Mouse (Mus musculus): ENCODE data around the gene Rerg. TPM values are rescaled to one million over a fixed set of nuclear protein-coding genes. Genes with fewer than 3 reads are reported as not detected.

The Rerg gene
- not detected for polyA plus RNA-seq (2017; shearing (Covaris generic))

DNA sequence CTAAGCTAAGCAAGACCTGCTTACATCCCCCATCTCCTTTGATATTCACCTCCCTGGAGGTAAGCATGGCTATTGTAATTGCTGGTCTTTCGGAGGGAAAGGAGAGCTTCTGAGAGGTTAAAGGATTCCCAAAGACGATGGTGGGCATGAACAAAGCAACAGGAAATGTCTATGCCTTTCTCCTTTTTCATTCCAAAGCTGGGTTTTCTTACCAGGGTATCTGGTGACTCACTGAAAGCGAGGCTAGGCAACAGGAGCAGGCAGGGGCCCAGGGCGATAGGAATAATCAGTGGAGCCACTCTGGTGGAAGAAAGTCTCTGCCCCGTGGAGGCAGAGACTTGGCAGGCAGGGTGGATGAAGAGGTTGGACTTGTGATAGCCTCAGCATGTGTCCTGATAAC, at the start of gene Rerg:
Rerg (minus strand) TSS at position 272 of the 400 bp plus-strand sequence.

Other genes with a start within 250 kb of the Rerg start
- gene Erp27, start 248.3 kb downstream of the Rerg start, polyA plus RNA-seq (2017; shearing (Covaris generic)): 1.7 TPM
- gene Pde6h, start 246.7 kb downstream of the Rerg start, polyA plus RNA-seq (2017; shearing (Covaris generic)): not detected
- 2,714 TPM for gene Arhgdib, start 228.6 kb downstream of the Rerg start, polyA plus RNA-seq (2017; shearing (Covaris generic))
- gene Ptpro, start 81.8 kb upstream of the Rerg start, polyA plus RNA-seq (2017; shearing (Covaris generic)): not detected